Mouse (Mus musculus): ENCODE data around the gene Rassf6. TPM values are rescaled to one million over a fixed set of nuclear protein-coding genes. Genes with fewer than 3 reads are reported as not detected.

Gene Rassf6
- total and polyA plus RNA-seq, 3 experiments, result not detected

- Histone ChIP-seq H3K4me3 (ENCODE audit: low read depth, low read length) (no peak overlapping the region), H3K9me3 (replicated peaks) (no peaks in the 10 kb centered on the region), H3K36me3 (replicated peaks) (no peaks in the 10 kb centered on the region), H3K27me3 (ENCODE audit: insufficient read depth, low read length) (peaks cover 3% of the 10 kb centered on the region), H3K4me1 (ENCODE audit: insufficient read depth, low read depth, low read length) (no peaks in the 10 kb centered on the region)
- no peak for DNase-seq (ENCODE audit: low spot score)
- ATAC-seq (ENCODE audit: extremely low read depth, insufficient number of reproducible peaks, low FRiP score, poor library complexity, severe bottlenecking), result no peak
- TF ChIP-seq GATA1 (IDR thresholded peaks at IDR 0.05; ENCODE audit: borderline replicate concordance, low read length) (no peak), POLR2AphosphoS5 (IDR thresholded peaks at IDR 0.05; ENCODE audit: insufficient replicate concordance, low read depth, low read length) (no peak), CTCF (IDR thresholded peaks at IDR 0.05; ENCODE audit: low read depth, low read length) (no peak), GATA2 (IDR thresholded peaks at IDR 0.05; ENCODE audit: borderline replicate concordance, low read depth, low read length) (no peak), TAL1 (conservative IDR thresholded peaks at IDR 0.05; ENCODE audit: low read depth, low read length) (no peak)
Measured at GRCm38 (mm10) chr5:90634885-90635284, 5.6 kb downstream of the Rassf6 start.

- no peak for ATAC-seq (ENCODE audit: extremely low read depth, insufficient number of reproducible peaks, low FRiP score, poor library complexity, severe bottlenecking)
- TF ChIP-seq CTCF (IDR thresholded peaks at IDR 0.05; ENCODE audit: low read depth, low read length) (no peak), GATA1 (IDR thresholded peaks at IDR 0.05; ENCODE audit: borderline replicate concordance, low read length) (no peak), TAL1 (conservative IDR thresholded peaks at IDR 0.05; ENCODE audit: low read depth, low read length) (no peak), GATA2 (IDR thresholded peaks at IDR 0.05; ENCODE audit: borderline replicate concordance, low read depth, low read length) (no peak), POLR2AphosphoS5 (IDR thresholded peaks at IDR 0.05; ENCODE audit: insufficient replicate concordance, low read depth, low read length) (no peak)
- Histone ChIP-seq H3K9me3 (replicated peaks) (no peaks in the 10 kb centered on the region), H3K4me1 (ENCODE audit: insufficient read depth, low read depth, low read length) (no peaks in the 10 kb centered on the region), H3K36me3 (replicated peaks) (no peaks in the 10 kb centered on the region), H3K4me3 (ENCODE audit: low read depth, low read length) (no peak overlapping the region), H3K27me3 (ENCODE audit: insufficient read depth, low read length) (no peaks in the 10 kb centered on the region; the same call in 1 of the 2 replicates)
- no peak for DNase-seq (ENCODE audit: low spot score)
Measured at GRCm38 (mm10) chr5:90628530-90628929, 11.9 kb downstream of the Rassf6 start.

GRCm38 (mm10) chr5:90628011-90628410 lies 12.4 kb downstream of the Rassf6 start:
- DNase-seq (ENCODE audit: low spot score) (no peak), ATAC-seq (ENCODE audit: extremely low read depth, insufficient number of reproducible peaks, low FRiP score, poor library complexity, severe bottlenecking) (no peak)
- H3K4me1 ChIP-seq (ENCODE audit: insufficient read depth, low read depth, low read length), result no peaks in the 10 kb centered on the region
- H3K27me3 ChIP-seq (ENCODE audit: insufficient read depth, low read length), result no peaks in the 10 kb centered on the region; the same call in 1 of the 2 replicates
- H3K36me3 ChIP-seq (replicated peaks), result no peaks in the 10 kb centered on the region
- no peaks in the 10 kb centered on the region for H3K9me3 ChIP-seq (replicated peaks)
- no peak overlapping the region for H3K4me3 ChIP-seq (ENCODE audit: low read depth, low read length)
- TF ChIP-seq GATA2 (IDR thresholded peaks at IDR 0.05; ENCODE audit: borderline replicate concordance, low read depth, low read length) (no peak), GATA1 (IDR thresholded peaks at IDR 0.05; ENCODE audit: borderline replicate concordance, low read length) (no peak), TAL1 (conservative IDR thresholded peaks at IDR 0.05; ENCODE audit: low read depth, low read length) (no peak), POLR2AphosphoS5 (IDR thresholded peaks at IDR 0.05; ENCODE audit: insufficient replicate concordance, low read depth, low read length) (no peak), CTCF (IDR thresholded peaks at IDR 0.05; ENCODE audit: low read depth, low read length) (no peak)

GRCm38 (mm10) chr5:90627423-90627822 lies 13.0 kb downstream of the Rassf6 start:
- no peaks in the 10 kb centered on the region for H3K9me3 ChIP-seq (replicated peaks)
- no peak overlapping the region for H3K4me3 ChIP-seq (ENCODE audit: low read depth, low read length)
- no peaks in the 10 kb centered on the region for H3K36me3 ChIP-seq (replicated peaks)
- no peaks in the 10 kb centered on the region for H3K4me1 ChIP-seq (ENCODE audit: insufficient read depth, low read depth, low read length)
- ATAC-seq (ENCODE audit: extremely low read depth, insufficient number of reproducible peaks, low FRiP score, poor library complexity, severe bottlenecking), result no peak
- DNase-seq (ENCODE audit: low spot score), result no peak
- no peaks in the 10 kb centered on the region for H3K27me3 ChIP-seq (ENCODE audit: insufficient read depth, low read length)
- no peak for TF ChIP-seq GATA1 (IDR thresholded peaks at IDR 0.05; ENCODE audit: borderline replicate concordance, low read length)
- no peak for TF ChIP-seq POLR2AphosphoS5 (IDR thresholded peaks at IDR 0.05; ENCODE audit: insufficient replicate concordance, low read depth, low read length)

- no peak for ATAC-seq (ENCODE audit: extremely low read depth, insufficient number of reproducible peaks, low FRiP score, poor library complexity, severe bottlenecking)
- TF ChIP-seq GATA2 (IDR thresholded peaks at IDR 0.05; ENCODE audit: borderline replicate concordance, low read depth, low read length), result no peak
- no peak for TF ChIP-seq TAL1 (conservative IDR thresholded peaks at IDR 0.05; ENCODE audit: low read depth, low read length)
- no peak for TF ChIP-seq CTCF (IDR thresholded peaks at IDR 0.05; ENCODE audit: low read depth, low read length)
- TF ChIP-seq GATA1 (IDR thresholded peaks at IDR 0.05; ENCODE audit: borderline replicate concordance, low read length), result no peak
- no peak for TF ChIP-seq POLR2AphosphoS5 (IDR thresholded peaks at IDR 0.05; ENCODE audit: insufficient replicate concordance, low read depth, low read length)
Measured at GRCm38 (mm10) chr5:90624708-90625425, 15.6 kb downstream of the Rassf6 start.

GRCm38 (mm10) chr5:90623209-90623608 lies 17.2 kb downstream of the Rassf6 start:
- ATAC-seq (ENCODE audit: extremely low read depth, insufficient number of reproducible peaks, low FRiP score, poor library complexity, severe bottlenecking) (no peak), DNase-seq (ENCODE audit: low spot score) (no peak)
- TF ChIP-seq GATA2 (IDR thresholded peaks at IDR 0.05; ENCODE audit: borderline replicate concordance, low read depth, low read length) (no peak), CTCF (IDR thresholded peaks at IDR 0.05; ENCODE audit: low read depth, low read length) (no peak), GATA1 (IDR thresholded peaks at IDR 0.05; ENCODE audit: borderline replicate concordance, low read length) (no peak), TAL1 (conservative IDR thresholded peaks at IDR 0.05; ENCODE audit: low read depth, low read length) (no peak), POLR2AphosphoS5 (IDR thresholded peaks at IDR 0.05; ENCODE audit: insufficient replicate concordance, low read depth, low read length) (no peak)
- Histone ChIP-seq H3K4me1 (ENCODE audit: insufficient read depth, low read depth, low read length) (no peaks in the 10 kb centered on the region), H3K27me3 (ENCODE audit: insufficient read depth, low read length) (no peaks in the 10 kb centered on the region), H3K4me3 (ENCODE audit: low read depth, low read length) (no peak overlapping the region), H3K9me3 (replicated peaks) (no peaks in the 10 kb centered on the region), H3K36me3 (replicated peaks) (no peaks in the 10 kb centered on the region)

More at GRCm38 (mm10) chr5:90624708-90625425, 15.6 kb downstream of the Rassf6 start:
- Histone ChIP-seq H3K27me3 (ENCODE audit: insufficient read depth, low read length) (no peaks in the 10 kb centered on the region), H3K9me3 (replicated peaks) (no peaks in the 10 kb centered on the region), H3K4me3 (ENCODE audit: low read depth, low read length) (no peak overlapping the region), H3K4me1 (ENCODE audit: insufficient read depth, low read depth, low read length) (no peaks in the 10 kb centered on the region), H3K36me3 (replicated peaks) (no peaks in the 10 kb centered on the region)
- DNase-seq (ENCODE audit: low spot score), result no peak

Measured in G1E (cell line).